Mouse (Mus musculus): ENCODE measurements around the gene Mtmr1. TPM values are rescaled to one million over a fixed set of nuclear protein-coding genes. Genes with fewer than 3 reads are reported as not detected.

The Mtmr1 gene
- total RNA-seq, 2 experiments from 2014 or later, result 45.2 to 49.7 TPM

GRCm38 (mm10) chrX:71435542-71435941, 71.0 kb downstream of the Mtmr1 start:
- no peak for ATAC-seq (replicated peaks; ENCODE audit: poor library complexity, severe bottlenecking)

GRCm38 (mm10) chrX:71439473-71439872, 74.9 kb downstream of the Mtmr1 start:
- peak; percentile 55; the same call in 1 of the 2 replicates for ATAC-seq (replicated peaks; ENCODE audit: poor library complexity, severe bottlenecking)

GRCm38 (mm10) chrX:71442916-71443315, 78.4 kb downstream of the Mtmr1 start:
- no peak; the same call in 1 of the 2 replicates for ATAC-seq (replicated peaks; ENCODE audit: poor library complexity, severe bottlenecking)

GRCm38 (mm10) chrX:71456078-71456737, 91.6 kb downstream of the Mtmr1 start:
- ATAC-seq (replicated peaks; ENCODE audit: poor library complexity, severe bottlenecking), result no peak

- no peak for ATAC-seq (replicated peaks; ENCODE audit: poor library complexity, severe bottlenecking)
Observed at GRCm38 (mm10) chrX:71464138-71464826, 99.7 kb downstream of the Mtmr1 start.

GRCm38 (mm10) chrX:71465417-71465816, 100.9 kb downstream of the Mtmr1 start:
- no peak for ATAC-seq (replicated peaks; ENCODE audit: poor library complexity, severe bottlenecking)

GRCm38 (mm10) chrX:71467491-71467890, 102.9 kb downstream of the Mtmr1 start:
- no peak for ATAC-seq (replicated peaks; ENCODE audit: poor library complexity, severe bottlenecking)

Other genes with a start within 250 kb of the Mtmr1 start
- 26.0 and 28.3 TPM in 2 replicates for gene Mtm1, start 154.0 kb upstream of the Mtmr1 start, total RNA-seq (2014; fragmentation: Nextera tagmentation)
- 28.8 and 43.0 TPM in 2 replicates for gene Mtm1, start 154.0 kb upstream of the Mtmr1 start, total RNA-seq (2017)
- 4.1 and 7.3 TPM in 2 replicates for gene Cd99l2, start 128.1 kb downstream of the Mtmr1 start, total RNA-seq (2014; fragmentation: Nextera tagmentation)
- 5.8 and 10.1 TPM in 2 replicates for gene Cd99l2, start 128.1 kb downstream of the Mtmr1 start, total RNA-seq (2017)
- gene Hmgb3, start 191.2 kb downstream of the Mtmr1 start, total RNA-seq (2014; fragmentation: Nextera tagmentation), result 66.0 and 79.2 TPM in 2 replicates
- 129 and 138 TPM in 2 replicates for gene Hmgb3, start 191.2 kb downstream of the Mtmr1 start, total RNA-seq (2017)

Data from granulocyte monocyte progenitor cell, adult 5-6 weeks (primary cell).